Mouse (Mus musculus) 3T3-L1 (cell line): ENCODE measurements around the gene Notch2.

Source experiments
- DNase-seq: peaks from one replicate; pipeline ENCODE4 v3.0.0-alpha.2; 2015; ENCODE audit warnings: low read depth, low spot score

The Notch2 gene

DNA sequence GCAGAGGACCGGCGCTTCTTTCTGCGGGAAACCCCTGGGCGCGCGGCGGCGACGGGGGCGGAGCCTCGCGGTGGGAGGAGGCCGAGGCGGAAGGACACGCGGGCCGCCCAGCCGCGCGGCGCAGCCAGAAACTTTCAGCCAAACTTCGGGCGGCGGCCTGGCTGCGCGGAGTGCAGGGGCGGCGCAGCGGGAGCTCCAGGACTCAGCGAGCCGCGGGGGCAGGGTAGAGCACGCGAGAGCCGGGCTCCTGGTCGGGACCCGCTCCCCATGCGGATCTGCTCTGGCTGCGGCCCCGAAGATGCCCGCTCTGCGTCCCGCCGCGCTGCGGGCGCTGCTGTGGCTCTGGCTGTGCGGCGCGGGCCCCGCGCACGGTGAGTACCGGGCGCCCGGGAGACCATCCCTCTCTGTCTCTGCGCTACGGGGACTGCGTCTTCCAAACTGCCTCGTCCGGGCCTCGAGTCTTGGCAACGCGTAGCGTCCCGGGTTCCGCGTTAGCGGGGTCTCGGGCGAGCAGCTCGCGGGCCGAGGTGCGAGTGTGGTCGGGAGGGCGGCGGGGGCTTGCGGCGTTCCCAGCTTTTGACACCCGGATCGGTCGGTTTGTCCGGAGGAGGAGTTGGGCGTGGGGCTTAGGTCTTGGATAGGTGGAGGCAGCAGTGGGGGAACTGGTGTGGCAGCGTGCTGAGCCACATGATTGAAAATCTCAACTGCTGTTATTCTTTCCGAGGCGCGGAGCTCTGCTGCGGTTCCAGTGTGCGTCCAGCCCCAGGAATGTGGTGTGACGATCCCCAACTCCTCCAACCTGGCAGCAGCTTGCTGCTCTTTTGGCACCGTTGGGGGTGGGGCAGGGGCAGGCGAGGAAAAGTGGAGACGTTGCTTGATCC lies at the start of gene Notch2:
Gene Notch2, plus strand, starts transcription at position 127 of the 881 bp plus-strand sequence.
- peak; percentile 89 for DNase-seq

DNA sequence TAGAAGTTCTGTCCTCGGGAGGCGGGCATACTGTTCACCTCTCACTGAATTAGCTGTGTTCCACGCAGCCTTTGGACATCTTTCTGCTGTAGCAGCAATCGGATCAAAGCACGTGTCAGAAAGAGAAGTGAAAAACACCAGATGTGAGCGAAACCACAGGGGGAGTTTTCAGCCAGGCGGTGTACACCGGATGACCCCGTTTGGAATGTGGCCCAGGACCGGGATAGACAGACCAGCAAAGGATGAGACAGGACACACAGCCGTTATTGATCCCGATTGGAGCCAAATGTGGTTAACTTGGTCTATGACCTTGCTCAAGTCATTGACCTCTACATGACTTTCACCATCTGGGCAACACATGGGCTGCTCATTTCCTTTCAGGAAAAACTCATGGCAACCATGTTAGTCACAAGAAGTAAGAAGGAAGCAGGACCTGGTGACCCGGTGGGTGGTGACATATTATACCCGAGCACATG lies 48.4 kb upstream of the Notch2 start:
- DNase-seq, result peak; percentile 78

DNA sequence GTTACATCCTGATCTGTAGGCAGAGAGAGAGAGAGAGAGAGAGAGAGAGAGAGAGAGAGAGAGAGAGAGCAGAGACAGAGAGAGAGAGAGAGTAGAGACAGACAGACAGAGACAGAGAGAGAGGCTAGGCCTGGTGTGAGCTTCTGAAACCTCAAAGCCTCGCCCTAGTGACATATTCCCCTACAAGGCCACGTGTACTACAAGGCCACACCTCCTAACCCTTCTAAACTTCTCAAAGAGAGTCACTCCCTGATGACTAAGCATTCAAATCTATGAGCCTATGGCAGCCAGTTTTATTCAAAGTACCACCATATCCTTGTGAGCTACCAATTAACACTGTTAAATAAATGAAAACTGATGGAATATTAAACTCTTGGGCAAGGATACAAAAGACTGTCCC lies 45.7 kb upstream of the Notch2 start:
- peak; percentile 30 for DNase-seq

DNA sequence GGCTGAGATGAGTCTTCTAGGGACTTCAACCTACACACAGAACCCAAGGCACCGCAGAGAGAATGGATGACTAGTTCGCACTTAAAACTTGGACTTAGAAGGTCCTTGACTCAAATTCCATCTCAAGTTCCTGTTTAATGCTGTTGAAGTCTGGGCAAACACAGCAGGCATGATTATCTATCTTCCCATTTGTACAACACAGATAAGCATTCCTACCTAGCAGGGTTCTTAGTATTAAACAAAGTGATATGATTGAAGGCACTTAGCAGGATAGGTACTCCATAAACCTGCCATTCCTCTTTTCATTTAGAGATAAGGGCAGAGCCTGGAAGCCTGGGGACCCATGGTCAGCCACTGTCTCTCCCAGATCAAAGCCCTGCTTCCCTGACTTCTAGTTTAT lies 45.1 kb upstream of the Notch2 start:
- no peak for DNase-seq

DNA sequence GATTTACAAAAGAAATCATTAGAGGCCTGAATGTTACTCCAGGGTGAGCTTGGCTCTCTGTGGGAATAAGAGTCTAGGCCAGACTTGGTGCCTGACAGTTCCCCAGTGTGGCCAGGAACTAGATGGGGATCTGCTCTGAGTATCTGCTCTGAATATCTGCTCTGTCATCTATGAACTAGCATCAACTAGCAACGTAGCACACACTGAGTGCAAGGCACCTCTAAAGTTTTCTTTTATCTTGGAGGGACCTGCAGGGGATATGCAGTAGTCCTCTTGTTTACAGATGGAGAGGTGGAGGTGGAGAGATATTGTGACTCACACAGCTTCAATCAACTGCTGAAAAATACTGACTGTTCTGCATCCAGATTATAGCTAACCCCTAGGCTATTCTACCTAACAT lies 44.3 kb upstream of the Notch2 start:
- DNase-seq, result no peak

DNA sequence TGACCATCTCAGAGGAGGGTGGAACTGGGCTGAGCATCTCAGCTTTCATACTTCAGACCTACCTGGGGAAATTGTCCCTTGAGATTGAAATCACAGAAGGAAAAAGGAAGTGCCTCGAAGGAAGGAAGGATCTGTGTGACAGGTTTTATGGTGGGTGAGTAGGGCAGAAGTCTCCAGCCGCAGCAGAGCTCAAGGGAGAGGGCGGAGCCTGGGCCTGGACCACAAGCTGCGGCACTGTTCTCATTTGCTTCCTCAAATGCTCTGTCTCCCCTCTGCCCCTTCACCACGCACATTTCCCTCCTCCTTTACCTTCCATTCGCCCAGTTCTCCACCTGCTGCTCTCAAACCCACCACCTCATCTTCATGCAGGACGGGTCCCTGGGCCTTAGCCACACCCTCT lies 42.2 kb upstream of the Notch2 start:
- DNase-seq, result no peak

DNA sequence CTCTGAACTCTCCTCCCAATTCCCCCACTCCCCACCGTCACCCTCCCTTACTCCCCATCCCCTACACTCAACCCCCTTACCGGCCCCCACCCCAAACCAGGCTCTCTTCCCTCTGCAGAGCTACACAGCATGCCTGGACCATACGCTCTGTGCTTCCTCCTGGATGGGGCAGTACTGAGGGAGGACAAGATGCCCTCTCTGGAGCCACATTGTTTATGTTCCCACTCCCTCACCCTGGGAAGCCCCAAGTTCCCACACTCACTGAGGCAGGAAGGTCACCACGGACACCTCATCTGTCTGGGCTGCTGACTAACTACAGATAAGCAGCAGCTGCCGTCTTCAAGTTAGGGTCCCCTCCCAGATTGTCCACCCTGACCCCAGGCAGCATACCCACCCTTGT lies 41.1 kb upstream of the Notch2 start:
- no peak for DNase-seq

DNA sequence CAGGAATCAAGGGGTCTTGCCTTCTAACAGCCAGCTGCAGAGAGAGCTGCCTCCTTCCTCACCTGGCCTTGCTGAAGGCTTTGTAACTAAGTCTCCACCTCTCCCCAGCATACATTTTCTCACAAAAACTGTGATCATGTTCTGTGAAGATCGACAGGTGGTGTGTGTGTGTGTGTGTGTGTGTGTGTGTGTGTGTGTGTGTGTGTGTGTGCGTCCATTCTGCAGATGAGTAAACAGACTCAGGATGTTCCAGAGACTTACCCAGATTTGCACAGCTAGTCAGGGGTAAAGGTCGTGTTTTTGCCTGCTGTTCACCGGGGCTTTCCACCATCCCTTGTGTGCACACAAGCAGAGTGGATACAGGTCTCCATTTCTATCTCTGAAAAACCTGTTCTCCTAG lies 40.6 kb upstream of the Notch2 start:
- no peak for DNase-seq

DNA sequence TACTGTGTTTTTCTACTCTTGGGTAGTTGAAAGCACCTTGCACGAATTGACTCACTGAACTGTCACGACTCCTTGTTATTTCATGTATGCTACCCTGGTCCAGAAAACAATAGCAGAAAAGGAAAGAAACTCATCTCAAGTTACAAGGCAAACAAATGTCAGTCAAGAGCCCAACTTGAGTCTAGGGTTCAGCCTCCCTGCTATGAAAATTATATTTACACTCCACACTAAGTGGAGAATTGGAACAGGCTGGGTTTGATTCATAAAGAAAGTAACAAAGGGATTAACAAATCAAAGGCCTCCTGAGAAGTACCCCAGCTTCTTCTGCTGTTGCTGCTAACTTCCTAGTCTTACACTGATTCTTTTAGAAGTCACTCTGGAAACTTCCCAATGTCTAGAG lies 40.0 kb upstream of the Notch2 start:
- DNase-seq, result no peak

DNA sequence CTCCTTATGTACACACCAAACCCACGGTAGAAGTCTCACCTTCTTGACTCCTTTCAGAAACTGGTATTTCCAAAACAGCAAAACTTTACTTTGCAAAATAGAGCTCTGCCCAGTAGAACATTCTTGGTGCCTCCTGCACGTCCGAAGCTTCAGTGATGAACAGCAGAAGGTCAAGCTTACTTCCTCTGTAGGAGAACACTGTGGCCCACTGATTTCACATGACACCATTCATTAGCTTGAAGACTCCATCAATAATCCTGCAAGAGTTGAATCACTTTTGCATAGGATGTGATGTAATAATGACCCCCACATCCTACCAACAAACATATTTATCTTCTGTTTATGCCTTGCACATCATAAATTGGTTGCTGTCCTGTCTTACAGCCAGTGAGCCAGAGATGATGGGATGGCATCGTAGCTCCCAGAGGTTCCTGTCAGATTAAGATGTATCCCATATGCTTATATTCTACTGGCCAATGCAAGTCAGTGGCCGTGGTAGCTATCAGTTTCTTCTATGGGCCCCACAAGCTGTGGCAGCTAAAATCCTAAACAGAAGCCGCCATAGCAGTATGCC lies 39.0 kb upstream of the Notch2 start:
- DNase-seq, result no peak

DNA sequence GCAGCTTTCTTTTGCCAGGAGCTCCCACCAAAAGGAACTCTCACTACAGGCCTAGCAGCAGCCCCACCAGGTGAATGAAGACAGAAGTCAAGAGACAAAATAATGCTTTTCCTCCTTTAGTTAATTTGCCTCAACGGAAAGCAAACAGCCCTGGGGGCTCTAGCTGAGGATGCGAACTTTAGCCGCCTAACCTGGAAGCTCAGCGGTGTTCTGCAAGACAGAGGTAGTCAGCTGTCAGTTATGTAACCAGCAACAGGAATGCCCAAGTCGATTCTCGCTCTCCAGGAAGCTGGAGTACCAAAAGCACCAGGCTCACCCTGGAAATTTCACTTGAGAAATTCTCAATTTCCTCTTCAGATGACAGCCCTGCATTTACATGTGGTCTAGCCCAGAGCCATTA lies 36.6 kb upstream of the Notch2 start:
- no peak for DNase-seq

DNA sequence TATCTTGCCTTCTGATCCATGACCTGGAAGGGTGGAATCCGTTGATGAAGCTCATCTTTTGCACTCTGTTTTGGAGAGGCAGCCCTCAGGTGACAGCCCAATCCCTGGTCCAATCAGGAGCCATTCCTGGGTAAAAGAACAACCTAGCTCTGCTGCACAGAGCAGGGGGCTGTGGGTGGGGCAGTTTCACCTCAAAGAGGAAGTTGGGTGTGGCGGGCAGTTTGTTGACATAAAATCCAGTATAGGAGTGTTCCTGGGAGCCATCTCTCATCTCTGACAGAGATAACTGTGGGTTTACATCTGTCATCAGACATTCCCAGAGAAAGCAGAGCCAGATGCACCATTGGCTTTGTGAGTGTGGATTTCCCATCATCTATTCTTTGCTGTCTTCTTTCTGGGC lies 34.6 kb upstream of the Notch2 start:
- no peak for DNase-seq

DNA sequence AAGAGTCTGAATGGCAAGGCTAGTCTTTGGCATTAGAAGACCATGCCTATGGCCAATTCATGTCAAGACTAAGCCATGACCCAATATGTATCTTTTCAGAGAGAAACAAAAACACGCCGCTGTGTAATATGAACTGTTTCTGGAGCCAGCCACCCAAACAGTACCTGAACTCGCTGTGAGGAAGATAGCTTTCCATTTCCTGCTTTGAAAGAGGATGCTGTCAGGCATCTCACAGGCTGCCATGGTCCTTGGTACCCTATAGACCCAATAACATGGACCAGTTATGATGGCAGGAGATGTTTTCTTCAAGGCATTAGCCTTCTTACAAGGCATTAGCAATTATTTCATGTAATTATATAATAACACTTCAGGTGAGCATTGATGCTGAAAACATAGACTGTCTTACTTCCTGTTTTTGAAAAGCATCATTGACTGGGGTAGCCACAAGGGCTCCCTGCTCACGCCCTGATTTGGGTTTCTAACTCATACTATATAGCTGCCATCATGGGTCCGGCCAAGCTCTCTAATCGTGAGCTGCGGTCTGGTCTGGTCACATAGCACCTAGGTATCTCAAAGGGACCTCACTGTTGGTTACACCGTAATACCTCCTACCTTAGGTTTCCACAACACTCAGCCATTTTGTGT lies 32.5 kb upstream of the Notch2 start:
- DNase-seq, result no peak

DNA sequence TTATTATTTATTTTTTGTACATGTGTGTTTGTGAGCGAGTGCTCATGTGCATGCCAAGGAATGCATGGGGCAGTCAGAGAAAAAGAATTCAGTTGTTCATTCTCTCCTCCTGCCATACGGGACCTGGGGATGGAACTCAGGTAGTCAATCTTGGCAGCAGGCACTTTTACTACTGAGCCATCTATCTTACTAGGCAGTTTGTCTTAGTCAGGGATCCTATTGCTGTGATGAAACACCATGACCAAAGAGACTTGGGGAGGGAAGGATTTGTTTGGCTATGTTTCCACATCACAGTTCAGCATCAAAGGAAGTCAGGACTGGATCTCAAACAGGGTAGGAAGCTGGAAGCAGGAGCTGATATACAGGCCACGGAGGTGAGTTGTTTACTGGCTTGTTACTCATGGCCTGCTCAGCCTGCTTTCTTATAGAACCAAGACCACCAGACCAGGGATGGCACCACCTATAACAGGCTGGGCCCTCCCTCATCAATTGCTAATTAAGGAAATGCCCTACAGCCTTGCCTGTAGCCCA lies 31.9 kb upstream of the Notch2 start:
- no peak for DNase-seq

DNA sequence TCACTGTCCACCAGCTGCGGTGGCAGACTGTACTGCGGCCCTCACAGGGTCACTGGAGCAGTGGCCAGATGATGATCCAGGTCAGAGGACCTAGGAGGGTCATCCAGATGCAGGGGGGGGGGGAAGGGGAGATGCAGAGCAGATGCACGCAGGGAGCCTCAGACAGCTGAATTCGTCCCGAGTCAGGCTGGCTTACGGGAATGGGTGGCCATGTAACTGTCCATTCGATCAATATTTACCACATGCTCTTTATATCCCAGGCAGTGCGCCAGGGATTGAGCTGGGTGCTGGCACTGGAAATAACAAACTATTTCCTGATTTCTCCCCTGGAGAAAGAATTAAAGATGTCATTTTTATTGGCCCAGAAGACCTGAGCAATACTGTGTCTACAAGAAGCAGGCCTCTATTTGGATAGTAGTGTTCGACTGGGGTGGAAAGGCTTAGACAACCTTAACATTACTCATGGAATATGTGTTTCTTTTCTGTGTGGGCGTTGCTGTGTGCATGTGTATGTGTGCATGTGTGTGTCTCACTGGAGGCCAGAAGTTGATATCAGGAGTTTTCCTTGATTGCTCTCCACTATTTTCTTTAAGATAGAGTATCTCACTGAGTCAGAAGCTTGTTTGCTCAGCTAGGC lies 28.3 kb upstream of the Notch2 start:
- no peak for DNase-seq

DNA sequence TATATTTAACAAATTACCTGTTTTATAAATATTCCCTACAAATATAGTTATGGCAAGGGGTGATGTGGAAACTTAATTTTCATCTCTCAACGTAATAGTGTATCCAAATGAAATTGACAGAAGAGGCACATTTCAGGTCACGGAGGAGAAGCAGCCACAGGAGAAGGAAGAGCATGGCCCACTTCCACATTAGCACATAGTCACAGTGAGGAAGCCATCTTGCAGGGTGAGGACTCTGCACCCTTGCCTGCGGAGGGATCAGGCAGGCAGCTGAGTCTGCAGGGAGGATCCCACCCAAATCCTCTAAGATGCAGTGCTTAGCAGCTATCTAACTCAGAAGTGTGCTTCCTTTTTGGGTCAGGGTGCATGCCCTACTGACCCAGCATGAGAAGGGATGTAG lies 27.6 kb upstream of the Notch2 start:
- DNase-seq, result no peak

DNA sequence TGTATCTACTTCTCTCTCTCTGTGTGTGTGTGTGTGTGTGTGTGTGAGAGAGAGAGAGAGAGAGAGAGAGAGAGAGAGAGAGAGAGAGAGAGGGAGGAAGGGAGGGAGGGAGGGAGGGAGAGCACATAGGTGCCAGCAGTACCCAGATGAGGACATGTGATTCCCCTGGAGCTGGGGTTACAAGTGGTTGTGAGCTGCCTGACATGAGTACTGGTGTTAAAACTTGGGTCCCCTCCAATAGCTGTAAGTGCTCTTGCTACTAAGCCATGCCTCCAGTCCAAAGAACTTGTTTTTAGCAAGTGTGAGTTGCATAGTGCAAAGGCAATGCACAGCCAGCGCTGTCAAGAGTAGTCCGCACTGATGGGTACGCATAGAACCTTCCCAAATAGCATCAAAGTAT lies 26.2 kb upstream of the Notch2 start:
- no peak for DNase-seq

DNA sequence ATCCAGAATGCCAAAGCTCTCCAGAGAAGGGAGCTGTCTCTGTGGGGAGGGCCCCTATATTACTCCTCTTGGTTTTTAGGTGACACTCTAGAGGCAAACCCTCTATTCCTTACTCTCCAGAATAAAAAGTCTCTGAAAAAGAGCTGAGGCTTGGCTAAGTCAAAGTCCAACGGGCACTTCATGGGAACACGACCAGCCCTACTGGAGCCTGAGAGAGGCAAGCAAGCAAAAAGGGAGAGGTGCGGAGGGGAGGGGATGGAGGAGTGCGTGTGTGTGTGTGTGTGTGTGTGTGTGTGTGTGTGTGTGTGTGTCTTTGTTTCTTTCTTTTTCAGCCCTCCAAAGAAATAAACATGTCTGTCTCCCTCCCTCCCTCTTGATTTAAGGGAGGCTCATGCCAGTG lies 24.6 kb upstream of the Notch2 start:
- no peak for DNase-seq

DNA sequence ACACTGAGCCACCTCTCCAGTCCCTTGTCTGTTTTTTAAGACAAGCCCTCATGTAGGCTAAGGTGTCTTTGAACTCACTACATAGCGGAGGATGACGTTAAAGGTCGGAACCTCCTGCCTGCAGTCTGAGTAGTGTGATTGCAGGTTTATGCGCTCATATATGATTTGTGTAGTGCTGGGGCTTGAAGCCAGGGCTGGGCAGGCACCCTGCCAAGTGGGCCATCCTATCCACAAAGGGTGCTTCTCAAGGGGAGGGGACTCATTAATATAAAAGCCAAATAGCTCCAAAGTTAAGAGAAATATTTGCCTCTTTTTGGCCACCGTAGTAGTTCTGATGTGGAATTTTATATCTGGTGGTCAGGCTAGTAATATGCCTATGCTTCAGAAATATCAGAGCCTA lies 22.8 kb upstream of the Notch2 start:
- DNase-seq, result no peak

DNA sequence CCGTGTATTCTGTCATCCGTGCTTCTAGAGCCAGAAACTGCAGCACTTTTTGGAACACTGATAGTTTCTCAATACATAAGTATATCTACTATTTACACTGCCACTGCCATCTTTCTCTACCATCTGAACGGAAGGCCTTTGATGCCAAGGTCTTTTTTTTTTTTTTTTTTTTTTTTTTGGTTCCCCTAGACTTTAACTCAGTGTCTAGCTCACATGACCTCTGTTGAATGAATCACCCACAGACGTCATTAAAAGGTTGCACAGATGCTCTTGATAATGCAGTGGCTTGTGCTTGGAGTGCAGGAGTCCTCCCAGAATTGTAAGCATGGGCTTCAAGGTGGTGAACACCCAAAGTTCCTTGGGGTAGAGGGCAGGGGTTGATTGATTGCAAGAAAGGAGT lies 21.0 kb upstream of the Notch2 start:
- peak; percentile 54 for DNase-seq

DNA sequence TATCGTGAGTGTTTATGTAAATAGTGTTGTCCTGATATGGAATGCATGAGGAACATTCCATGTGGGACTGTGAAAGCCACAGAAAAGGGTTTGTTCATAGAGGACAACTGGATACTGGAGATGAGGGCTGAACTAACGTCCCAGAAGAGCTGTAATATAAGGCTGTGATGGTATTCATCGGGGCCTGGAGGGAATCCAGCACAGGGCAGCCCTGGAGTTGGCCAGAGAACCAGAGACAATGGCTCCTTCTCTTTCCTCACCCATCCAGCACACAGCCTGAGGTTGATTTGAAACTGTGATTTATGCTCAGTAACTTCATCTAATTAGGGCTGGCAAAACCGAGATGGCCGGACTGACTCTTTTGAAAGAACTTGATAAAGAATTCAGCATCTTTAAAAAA lies 20.1 kb upstream of the Notch2 start:
- peak; percentile 46 for DNase-seq

DNA sequence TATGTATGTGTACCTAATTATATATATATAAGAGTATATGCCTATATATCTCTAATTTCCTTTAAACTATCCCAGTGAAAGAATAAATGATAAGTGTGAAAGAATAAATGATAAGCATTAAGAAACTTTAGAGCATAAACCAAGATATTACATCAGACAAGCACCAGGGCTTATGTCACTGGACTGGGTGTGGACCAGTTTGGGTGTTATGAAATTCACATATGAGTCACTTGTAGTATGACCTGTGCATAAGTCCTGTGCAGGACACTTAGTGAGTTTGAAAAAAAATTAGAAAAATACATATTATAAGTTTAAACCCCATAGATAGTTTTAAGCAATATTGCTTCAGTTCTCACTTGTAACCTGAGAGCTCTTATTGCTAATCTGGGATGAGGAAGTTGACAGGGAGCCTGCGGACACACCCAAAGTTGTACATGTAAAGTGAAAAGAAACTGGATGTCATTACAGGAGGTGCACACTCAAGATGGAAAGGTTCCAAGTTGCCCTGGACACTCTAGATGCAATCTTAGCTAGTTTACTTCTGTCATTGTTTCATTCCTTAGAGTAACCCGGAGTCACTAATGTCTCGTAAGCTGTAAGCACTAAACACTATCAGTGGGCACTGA lies 19.3 kb upstream of the Notch2 start:
- peak; percentile 80 for DNase-seq
